Mouse (Mus musculus): ENCODE measurements around the gene Lpp. TPM values are rescaled to one million over a fixed set of nuclear protein-coding genes. Genes with fewer than 3 reads are reported as not detected.

Gene Lpp
- polyA plus RNA-seq, 1 experiment: 18.7 TPM

DNA sequence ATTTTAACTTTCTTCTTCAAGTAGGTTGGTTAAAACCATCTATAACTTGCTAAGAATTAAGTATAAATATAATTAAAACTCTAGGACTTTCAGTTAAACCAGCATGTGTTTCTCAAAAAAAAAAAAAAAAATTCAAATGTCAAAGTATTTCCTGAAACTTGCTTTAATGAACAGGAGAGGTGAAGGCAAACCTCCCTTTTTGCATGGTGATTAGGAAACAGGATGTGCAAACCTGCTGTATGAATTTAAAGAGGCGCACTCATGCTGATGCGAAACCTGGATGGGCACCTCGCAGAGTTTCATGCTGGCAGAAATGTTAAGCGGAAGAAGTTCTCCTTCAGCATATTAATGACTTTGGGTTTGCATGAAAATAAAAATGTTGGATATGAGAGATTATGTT, 119.9 kb downstream of the Lpp start:
- Histone ChIP-seq H3K4me1 (ENCODE audit: control insufficient read depth, insufficient read depth, low read length) (peaks cover 19% of the 10 kb centered on the region), H3K4me3 (replicated peaks; ENCODE audit: extremely low read depth, low read depth, low read length) (no peak overlapping the region)
- WGBS: 92% methylated on average over 4 of the region's 4 CpGs
- TF ChIP-seq CTCF (IDR thresholded peaks at IDR 0.05; ENCODE audit: insufficient read depth, low read length) (no peak), POLR2A (IDR thresholded peaks at IDR 0.05; ENCODE audit: borderline replicate concordance, extremely low read depth, low read depth, low read length) (no peak)
- no peak for DNase-seq

DNA sequence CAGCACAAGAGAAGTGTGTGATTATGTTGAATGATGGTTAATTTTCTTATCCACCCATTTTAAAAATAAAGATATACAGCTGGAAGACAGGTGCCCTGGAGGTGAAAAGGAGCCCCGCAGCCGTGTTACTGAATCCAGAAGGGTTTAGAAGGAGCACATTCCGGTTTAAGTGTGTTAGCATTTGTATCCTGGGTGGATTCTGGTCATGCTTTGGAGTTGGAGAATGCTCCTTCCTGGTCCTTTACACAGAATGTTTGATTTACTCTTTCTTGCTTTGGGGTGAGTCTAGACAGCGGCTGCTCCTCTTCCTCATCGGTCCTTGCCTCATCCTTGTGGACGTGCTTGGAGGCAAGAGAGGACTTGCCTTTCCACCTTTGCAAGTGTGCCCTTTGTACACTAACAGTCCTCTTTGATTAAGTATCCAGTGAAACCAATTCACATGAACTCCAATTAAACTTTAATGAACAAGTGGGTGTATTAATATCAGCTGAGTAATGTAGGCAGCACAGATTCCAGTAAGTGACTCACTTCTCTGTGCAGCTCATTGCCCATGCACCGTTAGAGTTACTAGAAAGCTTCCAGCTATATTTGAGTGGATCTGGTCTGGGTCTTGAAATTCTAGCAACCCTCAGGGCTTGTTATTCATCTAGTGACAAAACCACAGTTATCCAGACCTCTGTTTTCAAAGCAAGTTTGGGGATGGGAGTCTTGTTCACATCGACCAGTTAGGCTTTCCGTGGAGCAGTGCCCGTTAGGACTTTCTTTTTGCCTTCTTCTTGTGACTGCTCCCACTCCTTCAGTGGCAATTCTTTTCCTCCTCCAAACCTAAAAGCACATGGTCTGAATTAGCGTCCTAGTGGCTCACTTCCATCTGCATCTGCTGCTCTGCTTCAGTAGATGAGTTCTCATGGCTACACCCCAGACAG, 121.8 kb downstream of the Lpp start:
- peaks cover 19% of the 10 kb centered on the region for H3K4me1 ChIP-seq (ENCODE audit: control insufficient read depth, insufficient read depth, low read length)
- TF ChIP-seq POLR2A (IDR thresholded peaks at IDR 0.05; ENCODE audit: borderline replicate concordance, extremely low read depth, low read depth, low read length) (no peak), CTCF (IDR thresholded peaks at IDR 0.05; ENCODE audit: insufficient read depth, low read length) (no peak)
- 76% methylated on average over 11 of the region's 11 CpGs for WGBS
- DNase-seq: no peak
- no peak overlapping the region for H3K4me3 ChIP-seq (replicated peaks; ENCODE audit: extremely low read depth, low read depth, low read length)

DNA sequence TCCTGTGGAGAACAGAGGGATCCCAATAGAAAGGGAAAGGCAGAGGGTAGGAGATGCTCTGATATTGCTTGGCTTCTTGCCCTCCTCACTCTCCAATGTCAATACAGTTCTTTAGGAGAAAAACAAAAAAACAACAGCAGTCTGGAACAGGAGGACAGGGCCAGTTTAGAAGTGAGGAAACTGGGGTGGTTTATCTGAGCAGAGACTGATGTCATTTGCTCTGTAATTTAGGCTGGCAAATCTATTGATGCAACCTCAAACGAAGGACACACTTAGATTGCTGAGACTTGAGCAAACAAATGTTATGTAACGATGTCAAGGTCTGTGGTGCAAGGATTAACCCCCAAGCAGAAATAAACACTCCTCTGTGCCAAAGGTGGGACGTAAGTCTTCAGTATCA, 123.7 kb downstream of the Lpp start:
- no peak overlapping the region for H3K4me3 ChIP-seq (replicated peaks; ENCODE audit: extremely low read depth, low read depth, low read length)
- whole genome bisulfite sequencing: 50% methylated on average over 3 of the region's 3 CpGs
- no peak for DNase-seq
- TF ChIP-seq CTCF (IDR thresholded peaks at IDR 0.05; ENCODE audit: insufficient read depth, low read length) (no peak), POLR2A (IDR thresholded peaks at IDR 0.05; ENCODE audit: borderline replicate concordance, extremely low read depth, low read depth, low read length) (no peak)
- H3K4me1 ChIP-seq (ENCODE audit: control insufficient read depth, insufficient read depth, low read length): peaks cover 19% of the 10 kb centered on the region

DNA sequence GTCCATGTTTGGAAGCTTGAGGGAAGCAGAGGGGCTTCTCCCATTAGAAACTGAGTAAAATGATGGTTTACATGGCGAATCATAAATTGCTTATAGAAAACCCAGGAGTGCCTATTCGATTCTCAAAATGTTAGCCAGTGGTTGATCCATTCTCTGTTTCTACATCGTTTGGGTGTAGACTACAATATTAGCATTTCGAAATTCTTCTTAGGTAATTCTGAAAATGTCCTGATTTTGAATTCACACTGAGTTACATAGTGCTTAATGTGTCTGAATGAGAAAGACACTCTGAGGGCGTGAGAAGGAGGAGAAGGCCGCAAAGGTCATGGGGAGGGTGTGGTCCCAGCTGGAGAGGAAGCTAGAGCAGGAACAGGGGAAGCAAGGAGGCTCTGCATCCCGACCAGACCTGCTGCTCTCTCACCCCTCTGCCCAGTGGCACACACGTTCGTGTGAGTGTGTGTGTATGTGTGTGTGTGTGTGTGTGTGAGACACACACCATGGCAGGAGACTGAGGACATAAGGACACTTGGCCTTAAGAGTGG, 124.3 kb downstream of the Lpp start:
- no peak for TF ChIP-seq CTCF (IDR thresholded peaks at IDR 0.05; ENCODE audit: insufficient read depth, low read length)
- no peak for TF ChIP-seq POLR2A (IDR thresholded peaks at IDR 0.05; ENCODE audit: borderline replicate concordance, extremely low read depth, low read depth, low read length)
- H3K4me3 ChIP-seq (replicated peaks; ENCODE audit: extremely low read depth, low read depth, low read length): no peak overlapping the region
- no peak for DNase-seq
- 46% methylated on average over 9 of the region's 9 CpGs for WGBS
- H3K4me1 ChIP-seq (ENCODE audit: control insufficient read depth, insufficient read depth, low read length): peaks cover 19% of the 10 kb centered on the region

DNA sequence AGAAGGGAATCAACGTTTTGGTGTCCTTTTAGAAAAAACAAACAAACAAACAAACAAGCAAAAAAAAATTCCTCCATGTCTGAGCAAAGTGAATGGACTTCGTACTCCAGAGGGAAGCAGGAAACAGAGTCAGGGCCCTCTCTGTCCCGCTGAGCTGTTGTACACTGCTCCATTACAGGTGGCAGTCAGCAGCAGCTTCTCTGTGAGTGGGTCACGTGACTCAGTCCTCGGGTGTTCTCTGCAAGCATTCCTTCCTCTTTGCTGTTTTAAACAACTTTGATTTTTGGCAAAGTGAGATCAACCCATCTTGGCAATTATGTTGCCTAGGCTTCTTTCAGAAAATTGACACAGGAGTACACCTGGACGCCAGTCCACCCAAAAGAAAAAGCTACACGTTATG, 125.5 kb downstream of the Lpp start:
- peaks cover 19% of the 10 kb centered on the region for H3K4me1 ChIP-seq (ENCODE audit: control insufficient read depth, insufficient read depth, low read length)
- DNase-seq: no peak
- H3K4me3 ChIP-seq (replicated peaks; ENCODE audit: extremely low read depth, low read depth, low read length): no peak overlapping the region
- 61% methylated on average over 7 of the region's 7 CpGs for WGBS
- no peak for TF ChIP-seq POLR2A (IDR thresholded peaks at IDR 0.05; ENCODE audit: borderline replicate concordance, extremely low read depth, low read depth, low read length)

DNA sequence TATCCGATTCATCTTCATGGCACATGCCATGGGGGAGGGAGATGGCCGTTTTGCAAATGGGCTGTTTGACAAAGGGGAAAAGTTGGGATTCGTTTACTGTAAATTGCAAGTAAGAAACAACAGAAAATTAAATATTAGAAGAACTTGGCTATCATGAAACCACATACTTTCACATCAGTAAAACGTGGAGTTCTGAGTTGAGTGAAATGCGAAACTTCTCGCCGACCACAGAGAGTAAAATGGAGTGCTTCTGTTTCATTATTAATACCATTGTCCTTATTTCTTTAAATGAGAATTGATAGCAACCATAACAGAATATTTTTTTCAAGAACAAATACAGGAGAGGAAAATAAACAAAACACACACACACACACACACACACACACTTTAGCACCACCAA, 133.9 kb downstream of the Lpp start:
- WGBS: 80% methylated on average over 7 of the region's 7 CpGs
- no peak for TF ChIP-seq POLR2A (IDR thresholded peaks at IDR 0.05; ENCODE audit: borderline replicate concordance, extremely low read depth, low read depth, low read length)
- no peak for TF ChIP-seq CTCF (IDR thresholded peaks at IDR 0.05; ENCODE audit: insufficient read depth, low read length)
- no peak for DNase-seq

DNA sequence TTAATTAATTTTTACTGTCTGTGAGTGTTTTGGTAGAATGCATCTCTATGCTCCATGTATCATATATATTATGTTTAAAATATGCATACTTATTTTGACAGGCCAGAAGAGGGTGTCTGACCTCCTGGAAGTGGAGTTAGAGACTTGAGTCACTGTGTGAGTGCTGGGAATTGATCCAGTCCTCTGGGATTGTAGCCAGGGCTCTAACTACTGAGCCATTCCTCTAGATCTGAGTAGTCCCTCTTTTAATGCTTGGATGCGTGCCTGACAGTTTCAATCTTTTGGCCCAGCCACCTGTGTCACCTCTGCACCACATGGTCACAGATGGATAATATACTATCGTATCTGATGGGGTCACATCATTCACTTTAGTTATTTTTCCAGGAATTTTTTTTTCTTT, 138.4 kb downstream of the Lpp start:
- Histone ChIP-seq H3K4me3 (replicated peaks; ENCODE audit: extremely low read depth, low read depth, low read length) (no peak overlapping the region), H3K4me1 (ENCODE audit: control insufficient read depth, insufficient read depth, low read length) (no peaks in the 10 kb centered on the region)
- 89% methylated on average over 2 of the region's 2 CpGs for WGBS
- TF ChIP-seq CTCF (IDR thresholded peaks at IDR 0.05; ENCODE audit: insufficient read depth, low read length) (no peak), POLR2A (IDR thresholded peaks at IDR 0.05; ENCODE audit: borderline replicate concordance, extremely low read depth, low read depth, low read length) (no peak)
- DNase-seq: no peak

More for the DNA sequence above, 133.9 kb downstream of the Lpp start:
- Histone ChIP-seq H3K4me3 (replicated peaks; ENCODE audit: extremely low read depth, low read depth, low read length) (no peak overlapping the region), H3K4me1 (ENCODE audit: control insufficient read depth, insufficient read depth, low read length) (no peaks in the 10 kb centered on the region; the same call in 1 of the 2 replicates)

DNA sequence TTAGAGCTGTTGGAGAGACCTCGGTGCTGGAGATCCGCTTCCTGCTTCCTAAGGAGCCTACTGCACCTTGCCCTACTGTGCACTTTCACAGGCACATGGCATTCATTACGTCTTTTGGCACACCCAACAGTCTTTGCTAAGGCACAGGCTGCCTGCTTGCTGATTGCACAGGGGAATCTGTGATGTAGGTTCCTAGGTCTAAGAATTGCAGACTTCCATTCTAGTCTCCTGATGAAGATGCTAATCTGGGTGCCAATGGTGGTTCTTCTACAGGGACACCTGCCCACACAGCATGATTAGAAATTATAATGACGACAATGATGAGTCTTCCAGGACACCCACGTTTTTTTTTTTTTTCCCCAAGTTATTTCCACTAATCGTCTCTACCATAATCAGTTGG, 141.9 kb downstream of the Lpp start:
- WGBS: 88% methylated on average over 6 of the region's 6 CpGs
- H3K4me3 ChIP-seq (replicated peaks; ENCODE audit: extremely low read depth, low read depth, low read length): no peak overlapping the region
- DNase-seq: no peak
- no peaks in the 10 kb centered on the region for H3K4me1 ChIP-seq (ENCODE audit: control insufficient read depth, insufficient read depth, low read length)
- TF ChIP-seq CTCF (IDR thresholded peaks at IDR 0.05; ENCODE audit: insufficient read depth, low read length) (no peak), POLR2A (IDR thresholded peaks at IDR 0.05; ENCODE audit: borderline replicate concordance, extremely low read depth, low read depth, low read length) (no peak)

DNA sequence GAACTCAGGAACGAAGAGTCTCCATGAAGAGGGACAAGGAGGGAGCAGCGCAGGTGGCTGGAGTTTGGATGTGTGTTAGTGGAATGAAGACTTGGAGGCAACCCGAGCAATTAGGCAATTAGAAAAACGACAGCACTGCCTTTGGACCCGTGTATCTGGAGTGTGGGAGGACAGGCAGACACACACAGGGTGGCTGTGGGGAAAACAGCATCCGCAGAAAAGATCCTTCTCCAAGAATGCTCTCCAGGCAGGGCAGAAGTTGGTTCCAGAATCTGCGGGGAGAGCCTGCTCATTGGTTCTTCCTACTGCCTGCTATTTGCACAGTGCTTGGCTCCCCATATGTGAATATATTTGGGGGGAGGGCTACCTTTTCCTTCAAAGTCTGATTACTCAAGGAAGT, 143.0 kb downstream of the Lpp start:
- no peaks in the 10 kb centered on the region for H3K4me1 ChIP-seq (ENCODE audit: control insufficient read depth, insufficient read depth, low read length)
- no peak overlapping the region for H3K4me3 ChIP-seq (replicated peaks; ENCODE audit: extremely low read depth, low read depth, low read length)
- WGBS: 71% methylated on average over 7 of the region's 7 CpGs
- DNase-seq: no peak
- no peak for TF ChIP-seq POLR2A (IDR thresholded peaks at IDR 0.05; ENCODE audit: borderline replicate concordance, extremely low read depth, low read depth, low read length)
- no peak for TF ChIP-seq CTCF (IDR thresholded peaks at IDR 0.05; ENCODE audit: insufficient read depth, low read length)

DNA sequence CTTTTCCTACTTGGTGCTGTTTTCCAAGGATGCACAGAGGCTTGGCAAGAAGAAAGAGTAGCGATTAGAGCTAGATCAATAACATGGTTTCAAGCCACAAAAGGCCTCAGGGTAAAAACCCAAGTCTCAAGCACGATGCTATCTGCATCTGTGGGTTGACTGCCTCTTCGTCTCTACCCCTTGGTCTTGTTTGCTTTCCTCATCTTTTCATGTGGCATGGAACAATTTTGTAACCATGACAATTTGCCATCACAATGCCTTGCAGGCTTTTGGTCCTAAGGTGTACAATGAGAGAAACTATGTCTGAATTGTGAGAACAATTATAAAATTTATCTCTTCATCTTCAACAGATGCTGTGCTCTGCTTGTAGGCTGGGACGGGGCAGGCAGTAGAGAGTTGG, 145.7 kb downstream of the Lpp start:
- TF ChIP-seq POLR2A (IDR thresholded peaks at IDR 0.05; ENCODE audit: borderline replicate concordance, extremely low read depth, low read depth, low read length) (no peak), CTCF (IDR thresholded peaks at IDR 0.05; ENCODE audit: insufficient read depth, low read length) (no peak)
- no peak for DNase-seq
- H3K4me3 ChIP-seq (replicated peaks; ENCODE audit: extremely low read depth, low read depth, low read length): no peak overlapping the region
- 87% methylated on average over 4 of the region's 4 CpGs for WGBS
- H3K4me1 ChIP-seq (ENCODE audit: control insufficient read depth, insufficient read depth, low read length): no peaks in the 10 kb centered on the region

All from lung, adult 2 months (tissue).